Mouse (Mus musculus) spleen, postnatal 4 days (tissue): ENCODE data around the gene P2ry13.
A peak's percentile ranks its signal among the peaks of the same experiment; 100 is the strongest.

Source experiments
- DNase-seq, 2 experiments: peaks; one replicate each; pipeline ENCODE4 v3.0.0; 2022; ENCODE audit warnings: low spot score in 2 of 2

The P2ry13 gene

DNA sequence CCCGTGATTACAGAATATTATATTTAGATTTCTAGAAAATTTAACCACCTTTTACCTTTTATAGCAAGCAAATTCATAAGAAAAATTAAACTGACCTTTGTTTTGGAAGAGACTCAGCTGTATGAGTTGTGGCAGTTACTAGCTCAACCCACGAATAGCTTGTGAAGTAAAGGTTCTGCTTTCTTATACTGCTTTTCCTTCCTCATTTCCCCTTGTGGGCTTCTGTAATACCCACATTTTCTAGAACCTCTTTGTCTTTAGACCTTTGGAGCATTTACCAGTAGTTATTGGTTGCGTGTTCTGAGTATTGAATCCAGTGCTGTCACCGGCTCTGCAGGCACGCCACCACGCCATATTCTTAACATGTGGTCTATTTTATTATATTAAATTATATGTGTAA is at the start of gene P2ry13:
Gene P2ry13, minus strand, starts transcription at position 156 of the 400 bp plus-strand sequence.
- no peak for DNase-seq

DNA sequence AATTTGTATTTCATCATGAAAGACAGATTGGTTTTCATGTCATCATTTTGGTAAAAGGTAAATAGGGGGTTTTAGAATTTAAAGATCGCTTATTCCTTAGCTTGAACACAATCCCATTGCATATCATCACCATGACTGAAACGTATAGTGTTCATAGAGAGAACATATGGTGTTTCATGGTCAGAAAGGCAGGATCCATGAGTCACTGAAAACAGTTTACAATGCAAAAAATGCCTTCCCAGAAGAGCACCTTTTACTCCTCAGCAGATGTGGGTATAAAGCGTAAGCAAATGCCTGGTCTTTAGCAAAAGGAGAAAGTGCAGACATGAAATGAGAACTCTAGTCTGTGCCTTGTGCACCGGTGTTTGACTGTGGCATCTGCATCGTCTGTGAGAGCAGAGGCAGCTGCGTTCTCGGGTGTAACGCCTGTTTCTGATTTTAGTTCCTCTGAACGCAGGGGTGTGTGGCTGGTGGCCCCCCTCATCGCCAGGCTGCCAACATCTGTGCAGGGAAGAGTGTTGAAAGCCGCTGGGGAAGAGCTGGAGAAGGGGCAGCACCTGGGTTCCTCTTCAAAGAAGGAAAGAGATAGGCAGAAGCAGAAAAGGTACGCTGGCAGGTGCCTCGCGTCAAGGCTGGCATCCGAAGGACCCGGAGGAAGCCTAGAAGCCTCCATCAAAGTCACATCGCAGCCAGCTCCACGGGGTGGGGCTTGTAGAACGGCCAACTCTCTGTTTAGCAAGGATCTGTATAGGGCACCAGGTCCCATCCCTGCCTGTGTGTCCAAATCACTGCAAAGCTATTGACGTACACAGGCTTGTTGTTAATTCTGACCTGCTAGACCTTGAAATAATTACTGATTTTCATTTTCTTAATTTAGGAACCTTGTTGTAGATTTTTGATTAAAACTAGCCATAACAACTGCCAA is 47.3 kb upstream of the P2ry13 start:
- peak; percentile 37 to 67 for DNase-seq

DNA sequence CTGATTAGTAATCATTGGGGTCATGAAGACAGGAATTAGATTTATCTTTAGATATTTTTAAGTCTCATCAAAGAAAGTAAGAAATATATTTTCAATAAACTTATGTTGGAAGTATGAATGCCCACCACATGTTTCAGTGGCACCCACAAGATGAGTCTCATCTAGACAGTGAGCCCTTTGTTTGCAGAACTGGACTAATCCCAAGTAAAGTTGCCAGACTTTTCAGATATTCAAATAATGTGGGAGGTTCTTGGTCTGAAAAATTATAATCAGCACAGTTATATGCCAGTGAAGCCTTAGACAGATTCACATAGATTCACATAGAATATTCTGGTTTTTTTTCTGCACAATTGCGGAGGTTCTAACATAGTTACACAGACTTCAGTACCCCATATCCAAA is 39.8 kb upstream of the P2ry13 start:
- no peak for DNase-seq

DNA sequence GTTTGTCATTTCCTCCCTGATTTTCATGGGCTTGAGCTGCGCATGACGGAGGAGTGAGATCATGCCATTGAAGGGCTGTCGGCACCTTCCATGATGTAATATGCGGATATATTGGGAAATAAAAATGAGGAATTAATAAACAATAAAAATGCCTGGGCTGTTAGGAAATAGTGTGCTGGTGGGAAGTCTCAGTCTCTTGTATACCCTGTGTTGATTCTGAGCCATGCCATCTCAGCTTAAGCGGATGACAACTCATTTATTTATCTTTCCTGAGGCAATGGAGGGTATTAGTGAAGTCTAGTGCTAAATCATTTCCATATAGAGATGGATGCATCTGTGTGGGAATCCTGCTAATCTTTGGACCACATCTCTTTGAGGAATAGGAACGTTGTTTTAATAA is 37.3 kb upstream of the P2ry13 start:
- DNase-seq = no peak

DNA sequence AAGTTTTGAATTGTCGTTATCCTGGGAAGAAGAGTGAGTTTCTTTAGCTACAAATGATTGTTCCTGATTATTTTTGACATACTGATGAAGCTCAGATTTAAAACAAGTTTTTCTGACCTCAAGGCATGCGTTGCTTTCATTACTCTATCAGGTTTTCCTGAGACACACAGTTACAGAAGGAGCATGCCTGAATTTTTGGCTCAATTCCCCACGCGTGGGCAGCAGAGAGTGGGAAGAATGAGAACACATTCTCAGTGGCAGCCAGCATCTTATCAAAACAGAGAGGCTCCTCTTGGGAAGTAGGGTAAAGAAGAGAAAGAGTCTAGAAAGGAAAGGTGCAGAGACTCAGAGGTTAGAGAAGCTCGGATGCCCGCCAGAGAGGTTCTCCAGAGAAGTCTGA is 32.7 kb upstream of the P2ry13 start:
- no peak for DNase-seq

DNA sequence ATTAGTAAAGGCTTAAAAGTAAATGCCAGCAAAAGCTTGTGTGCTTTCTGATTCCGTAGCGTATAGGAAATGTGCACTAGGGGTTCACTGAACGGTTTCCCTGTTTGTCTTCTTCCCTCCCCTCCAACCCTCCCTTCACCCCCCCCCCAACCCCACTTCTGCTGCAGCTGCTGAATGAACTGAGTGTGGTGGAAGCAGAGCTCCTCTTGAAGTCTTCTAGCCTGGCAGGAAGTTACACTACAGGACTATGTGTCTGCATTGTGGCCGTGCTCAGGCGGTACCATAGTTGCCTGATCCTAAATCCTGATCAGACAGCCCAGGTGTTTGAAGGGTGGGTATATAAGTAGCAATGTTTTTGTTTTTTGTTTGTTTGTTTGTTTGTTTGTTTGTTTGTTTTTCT is 24.2 kb upstream of the P2ry13 start:
- no peak for DNase-seq

DNA sequence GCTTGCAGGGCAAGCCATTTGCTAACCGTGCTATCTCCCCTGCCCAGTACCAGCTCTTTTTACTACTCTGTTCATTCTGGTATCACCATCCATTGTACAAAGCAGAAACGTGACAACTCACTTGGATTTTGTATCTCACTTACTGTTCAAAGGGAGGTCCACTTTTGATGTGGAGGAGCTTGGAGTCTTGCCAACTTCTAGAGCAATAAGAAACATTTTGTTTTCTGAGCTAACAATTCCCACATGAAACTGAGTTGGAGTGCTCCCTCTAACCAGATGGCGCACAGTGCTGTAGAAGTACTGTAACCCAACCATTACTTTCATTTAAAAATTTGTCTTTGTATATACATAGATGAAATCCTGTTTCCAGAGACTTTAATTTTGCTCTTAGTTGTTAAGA is 20.2 kb upstream of the P2ry13 start:
- no peak for DNase-seq

DNA sequence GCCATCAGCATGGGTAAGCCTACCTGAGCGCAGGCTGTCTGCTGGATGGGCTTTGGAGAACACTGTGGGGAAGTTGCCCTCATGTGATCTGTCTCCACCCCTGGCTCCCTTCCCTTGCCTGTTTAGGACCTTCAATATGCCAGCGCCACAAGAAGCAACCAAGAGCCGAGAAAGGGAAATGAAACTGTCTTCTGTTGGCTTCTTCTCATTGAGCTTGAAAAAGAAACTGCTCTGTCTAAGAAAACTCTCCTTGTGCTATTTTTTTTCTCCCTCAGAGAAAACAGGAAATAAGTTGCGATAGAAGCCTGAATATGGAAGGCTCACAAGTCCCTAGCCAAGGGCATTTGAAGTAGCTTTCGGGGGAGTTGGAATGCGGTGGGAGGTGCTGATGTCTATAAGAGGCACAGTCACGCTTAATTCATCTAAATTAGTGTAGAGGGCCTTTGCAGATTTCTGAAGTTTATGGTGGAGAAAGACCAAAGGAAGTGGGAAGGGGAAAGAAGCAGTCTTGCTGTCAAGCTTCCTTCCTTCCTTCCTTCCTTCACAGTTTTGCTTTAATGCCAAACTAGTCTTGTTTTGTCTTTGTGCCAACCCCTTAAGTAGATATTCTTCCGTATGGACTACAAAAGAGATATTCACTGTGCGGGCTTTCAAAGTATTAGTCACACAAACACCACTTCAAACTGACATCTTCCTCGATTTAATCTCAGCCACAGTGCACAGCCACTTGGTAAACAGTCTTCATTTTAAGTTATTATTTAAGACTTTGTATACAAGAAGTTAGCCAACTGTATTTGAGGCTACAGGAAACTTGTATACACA is 18.3 kb upstream of the P2ry13 start:
- DNase-seq = no peak

DNA sequence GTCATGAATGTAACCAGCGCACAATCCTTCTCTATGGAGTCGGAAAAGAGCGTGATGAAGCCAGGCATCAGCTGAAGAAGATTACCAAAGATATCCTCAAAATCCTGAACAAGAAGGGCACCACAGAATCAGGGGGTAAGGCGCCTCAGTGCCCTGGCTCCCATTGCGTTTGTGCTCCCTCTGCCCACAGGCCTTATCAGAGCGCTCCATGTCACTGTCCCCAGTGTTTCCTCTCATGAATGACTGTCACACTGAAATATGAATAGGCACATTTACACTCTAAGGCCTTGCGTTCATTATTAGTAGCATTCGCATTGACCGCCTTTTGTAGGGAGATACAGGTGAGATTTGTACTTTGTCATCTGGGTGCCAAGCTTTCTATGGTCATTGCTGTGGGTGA is 17.0 kb upstream of the P2ry13 start:
- DNase-seq = no peak

DNA sequence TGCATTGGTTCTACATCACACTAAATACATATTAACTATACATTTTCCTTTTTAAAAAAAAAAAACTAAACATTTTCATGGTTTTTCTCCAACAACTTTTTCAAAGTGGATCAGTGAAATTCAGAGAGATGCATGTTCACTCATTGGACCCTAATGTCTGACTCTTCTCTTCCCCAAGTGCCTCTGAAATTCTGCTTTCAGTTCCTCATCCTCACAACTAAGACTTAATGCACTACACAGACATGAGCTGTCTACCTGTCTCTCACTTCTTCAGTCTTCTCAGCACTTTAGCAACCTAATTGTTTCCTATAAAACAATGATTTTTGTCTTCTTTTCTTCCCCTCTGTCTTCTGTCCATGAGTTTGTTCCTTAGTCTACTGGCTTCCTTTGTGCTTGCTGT is 14.7 kb upstream of the P2ry13 start:
- no peak for DNase-seq

DNA sequence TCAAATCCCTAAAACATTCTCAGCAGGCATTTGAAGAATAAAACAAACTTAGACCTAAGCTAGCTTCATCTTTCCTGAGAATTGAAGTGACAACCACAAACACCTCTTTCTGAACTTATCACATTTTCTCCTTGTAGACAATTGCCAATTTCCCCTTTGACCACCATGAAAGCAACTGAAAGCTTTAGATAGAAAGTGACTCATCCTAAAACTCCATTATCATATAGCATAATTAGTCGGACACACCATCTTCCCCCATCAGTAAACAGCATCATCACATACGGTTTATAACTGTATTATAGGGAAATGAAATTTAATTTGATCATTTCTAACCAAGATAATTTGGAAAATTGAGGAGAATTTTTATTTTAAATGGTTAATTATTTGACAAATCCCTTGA is 11.6 kb upstream of the P2ry13 start:
- no peak for DNase-seq

DNA sequence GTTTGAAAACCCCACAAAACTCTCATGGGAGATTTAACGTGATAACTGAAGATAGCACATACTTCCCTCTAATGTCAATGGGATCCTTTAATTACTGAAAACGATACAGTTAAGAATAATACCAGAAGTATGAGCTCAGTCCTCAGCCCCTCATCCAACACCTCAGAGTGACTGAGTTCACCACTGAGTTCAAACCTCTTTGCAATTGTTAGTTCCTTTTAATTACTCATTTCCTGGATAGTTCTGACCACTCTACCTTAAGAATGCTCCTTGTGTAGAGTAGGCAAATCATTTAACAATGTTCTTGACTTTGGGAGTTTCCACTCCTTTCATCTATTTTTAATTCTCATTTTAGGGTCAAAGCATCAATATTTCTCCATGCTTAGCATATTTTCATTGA is 8.6 kb upstream of the P2ry13 start:
- DNase-seq = no peak

DNA sequence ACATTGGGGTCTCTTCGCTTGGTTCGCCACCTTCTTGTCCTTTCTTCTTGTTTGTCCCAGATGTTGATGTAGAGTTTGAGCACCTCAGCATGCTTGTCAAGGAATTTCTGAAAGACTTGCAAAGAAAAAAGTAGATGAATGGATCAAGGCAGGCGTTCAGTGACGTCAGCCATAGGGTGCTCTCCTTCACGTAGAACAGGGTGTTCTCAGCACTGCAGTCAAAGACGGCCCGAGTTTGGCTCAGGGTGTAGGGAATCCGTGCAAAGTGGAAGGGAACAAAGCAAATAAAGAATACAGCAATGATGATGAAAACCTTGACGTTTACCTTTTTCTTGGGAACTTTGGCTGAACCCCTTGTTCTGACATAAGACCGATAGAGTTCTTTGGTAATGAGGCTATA is 6.5 kb upstream of the P2ry13 start:
- no peak for DNase-seq

DNA sequence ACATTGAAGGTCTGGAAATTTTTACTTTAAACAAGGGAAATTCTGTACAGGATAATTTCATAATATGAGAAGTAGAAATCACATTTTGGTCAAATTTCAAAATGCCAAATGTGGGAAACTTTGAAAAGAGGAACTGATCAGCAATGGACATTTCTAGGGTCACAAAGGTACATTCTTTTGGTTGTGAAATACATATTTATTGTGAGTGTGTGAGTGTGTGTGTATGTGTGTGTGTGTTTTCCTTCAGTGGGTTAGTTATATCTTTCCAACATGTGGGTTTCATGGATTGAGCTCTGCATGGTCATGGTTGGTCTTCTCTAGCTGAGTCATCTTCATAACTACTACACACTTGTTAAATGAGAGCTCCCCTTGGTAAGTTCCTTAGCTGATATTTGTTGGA is 1.7 kb upstream of the P2ry13 start:
- no peak for DNase-seq

DNA sequence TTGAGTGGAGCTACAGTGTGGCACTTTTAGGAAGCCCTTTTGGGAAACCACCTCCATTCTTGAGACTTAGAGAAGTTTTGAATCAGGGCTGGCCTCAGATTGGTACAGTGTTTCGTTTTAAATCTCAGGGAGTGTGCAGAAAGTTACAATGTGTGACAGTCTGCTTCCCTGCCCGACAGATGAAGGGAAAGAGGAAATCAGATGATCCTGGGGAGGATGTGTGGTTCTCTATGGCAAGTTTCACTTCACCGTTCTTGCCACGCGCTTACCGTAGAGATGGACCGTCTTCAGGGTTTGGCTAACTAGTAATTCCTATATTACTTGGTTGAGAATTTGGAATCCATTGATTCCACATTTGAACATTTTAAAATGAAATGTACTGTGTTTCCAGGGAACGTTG is 1.1 kb upstream of the P2ry13 start:
- DNase-seq = no peak

DNA sequence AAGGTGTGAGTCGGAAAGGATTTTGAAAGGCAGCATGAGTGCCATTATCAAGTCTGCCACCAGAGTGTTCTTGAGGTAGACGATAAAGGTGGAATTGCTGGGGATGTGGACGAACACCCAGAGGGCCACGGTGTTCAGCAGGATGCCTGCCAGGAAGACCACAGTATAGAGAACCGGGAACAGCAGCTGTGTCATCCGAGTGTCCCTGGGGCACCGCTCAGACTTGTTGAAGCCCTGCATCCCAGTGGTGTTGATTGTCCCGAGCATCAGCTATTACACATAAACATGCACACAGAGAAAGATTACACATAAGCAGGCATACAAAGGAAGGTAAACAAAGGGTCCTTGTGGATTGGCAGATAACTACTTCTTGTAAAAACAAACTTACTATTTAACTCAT is 593 bp downstream of the P2ry13 start:
- peak in 1 of 2 experiments; percentile 52 for DNase-seq

DNA sequence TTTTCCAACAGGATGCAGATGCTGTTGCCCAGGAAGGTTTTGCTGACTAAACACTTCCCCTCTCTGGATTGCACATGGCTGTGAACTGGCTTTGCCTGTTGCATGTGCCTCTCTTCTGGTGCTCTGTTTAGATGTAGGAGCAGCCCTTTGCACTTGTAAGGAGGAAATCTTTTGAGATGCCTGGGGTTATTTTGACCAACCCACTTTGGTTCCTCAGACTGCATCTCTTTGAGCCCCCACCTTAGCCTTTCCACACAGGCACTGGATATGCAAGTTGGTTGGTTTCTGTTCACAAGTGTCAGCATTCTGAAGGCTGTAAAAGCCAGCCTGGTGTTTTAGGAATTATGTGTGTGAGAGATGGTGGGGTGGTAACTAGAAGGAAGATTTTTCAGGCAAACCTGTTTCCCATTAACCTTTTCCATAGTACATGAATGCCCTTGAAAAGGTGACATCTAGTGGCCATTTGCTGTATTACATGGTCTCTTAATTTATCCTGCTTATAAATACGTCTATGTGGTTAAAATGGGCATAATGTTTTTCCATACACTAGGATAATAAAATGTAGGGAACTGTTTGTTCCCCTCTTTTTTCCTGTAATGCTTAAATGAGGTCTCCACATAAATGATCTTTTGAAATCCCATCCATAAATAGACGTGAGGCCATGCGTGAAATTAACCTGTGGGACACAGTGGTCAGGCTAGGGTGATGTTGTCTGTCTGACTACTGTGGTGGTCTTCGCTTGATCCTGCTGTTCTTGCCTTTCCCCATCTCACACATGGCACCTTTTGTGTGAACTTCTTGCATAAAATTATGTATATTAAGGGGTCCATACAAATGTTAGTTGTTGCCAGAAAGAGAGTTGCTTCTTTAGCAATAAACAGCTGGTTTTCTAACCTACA is 1.8 kb downstream of the P2ry13 start:
- DNase-seq = no peak

DNA sequence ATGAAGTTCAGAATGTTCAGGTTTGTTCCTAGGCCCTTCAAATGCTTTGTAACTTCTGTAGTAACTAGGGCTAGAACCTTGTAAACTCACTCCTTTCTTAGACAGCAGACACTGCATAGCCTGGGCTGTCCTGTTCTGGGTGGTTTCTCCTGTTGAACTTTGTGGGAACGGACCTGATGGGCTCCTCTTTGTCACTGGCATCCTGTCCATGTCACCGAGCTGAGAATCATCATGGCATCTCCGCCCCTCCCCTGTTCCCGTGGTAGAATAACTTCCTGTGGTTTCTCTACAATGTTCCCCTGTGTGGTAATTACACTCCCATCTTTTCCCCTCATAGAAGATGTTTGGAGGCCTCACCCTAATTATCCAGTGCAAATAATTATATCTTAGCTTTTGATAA is 4.7 kb downstream of the P2ry13 start:
- DNase-seq = no peak

DNA sequence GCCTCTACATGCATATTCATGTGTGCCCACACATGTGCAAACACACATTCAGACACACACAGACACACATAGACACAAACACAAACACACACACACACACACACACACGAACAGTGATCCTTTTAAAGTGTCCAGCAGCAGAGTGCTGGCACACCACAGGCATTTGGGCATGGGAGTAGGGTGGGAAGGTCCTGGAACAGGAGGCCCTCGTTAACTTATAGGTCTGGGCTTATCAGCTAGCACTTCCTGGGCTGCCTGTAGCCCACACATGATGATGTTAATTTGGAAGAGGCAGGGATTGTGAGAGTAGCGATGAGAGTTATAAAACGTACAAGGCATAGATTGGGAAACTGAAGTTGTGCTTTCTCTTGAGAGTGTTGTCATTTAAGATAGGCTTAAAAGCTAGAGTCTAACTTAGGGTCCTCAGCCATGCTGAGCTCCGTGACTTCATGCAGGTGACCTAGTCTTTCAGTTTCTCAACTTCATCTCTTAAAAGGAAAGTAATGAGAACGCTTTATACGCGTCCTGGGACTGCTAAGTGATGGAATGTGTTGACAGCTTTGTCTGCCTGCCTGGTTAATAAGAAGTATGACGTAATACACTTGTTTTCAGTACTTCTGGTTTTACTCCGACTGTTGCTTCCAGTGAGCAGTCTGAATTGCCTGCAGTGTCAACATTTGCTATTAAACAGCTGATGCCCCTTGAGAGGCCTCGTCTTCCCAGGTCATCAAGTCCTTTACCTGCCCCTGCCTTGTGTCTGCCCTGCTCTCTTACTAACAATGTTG is 5.8 kb downstream of the P2ry13 start:
- peak in 1 of 2 experiments; percentile 48 for DNase-seq

DNA sequence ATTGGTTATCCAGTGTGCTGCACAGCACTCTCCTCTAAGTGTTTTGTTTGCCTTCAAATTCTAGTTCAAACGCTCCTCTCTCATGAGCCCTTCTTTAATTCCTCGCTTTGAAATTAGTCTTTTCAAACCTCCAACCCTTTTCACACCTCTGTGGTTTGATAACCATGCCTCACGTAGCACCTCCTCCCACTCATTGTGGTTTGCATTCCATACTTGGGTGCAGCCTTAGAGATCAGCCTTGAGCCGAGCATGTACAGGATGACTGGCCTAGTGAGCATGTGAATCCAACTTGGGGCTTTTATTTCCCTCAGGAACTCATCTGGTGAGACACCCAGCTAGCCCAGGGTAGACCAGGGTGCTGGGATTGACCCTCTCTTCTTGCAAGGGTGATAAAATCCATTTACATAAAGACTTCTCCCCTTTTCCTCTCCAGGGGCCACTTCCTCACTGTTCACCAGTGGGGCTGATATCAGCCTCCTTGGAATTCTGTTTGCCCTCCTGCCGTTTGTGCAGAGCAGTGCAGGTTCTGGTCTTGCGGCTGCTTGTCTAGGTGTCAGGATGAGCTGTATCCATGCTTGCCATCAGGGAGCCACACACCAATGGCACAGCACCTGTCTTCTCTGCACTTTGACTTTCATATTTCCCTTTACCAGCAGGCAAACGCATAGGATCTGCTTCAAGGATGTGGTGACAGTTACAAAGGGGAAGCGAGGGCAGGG is 6.7 kb downstream of the P2ry13 start:
- no peak for DNase-seq
